Mouse (Mus musculus) stomach, postnatal 0 days (tissue): ENCODE measurements around the gene Grin2a. TPM values are rescaled to one million over a fixed set of nuclear protein-coding genes. Genes with fewer than 3 reads are reported as not detected.

ENCODE experiments used
- ATAC-seq: fragments of 200-750 bp; cut with Nextera tagmentation; 2 replicates; pipeline ENCODE4 v1.8.0; 2017; ENCODE audit not compliant: low FRiP score, low TSS enrichment
- DNase-seq: peaks from one replicate; pipeline ENCODE4 v3.0.0-alpha.2; 2016; ENCODE audit warnings: low spot score
- H3K27ac ChIP-seq: fragments of 300-500 bp; sonication (generic); replicated peaks from 2 replicates; pipeline ENCODE4 v1.5.1; 2014; ENCODE audit warnings: mild to moderate bottlenecking, control low read depth
- H3K27me3 ChIP-seq: fragments of 300-500 bp; sonication (generic); 2 replicates; pipeline ENCODE4 v1.6.1; 2014; ENCODE audit warnings: low read length; ENCODE audit not compliant: control insufficient read depth, insufficient read depth
- H3K36me3 ChIP-seq: fragments of 300-500 bp; sonication (generic); 2 replicates; pipeline ENCODE4 v1.6.1; 2014; ENCODE audit warnings: low read length, mixed read lengths; ENCODE audit not compliant: control insufficient read depth, insufficient read depth
- H3K4me1 ChIP-seq: fragments of 300-500 bp; sonication (generic); replicated peaks from 2 replicates; pipeline ENCODE4 v1.6.1; 2014; ENCODE audit warnings: antibody characterized with exemption; ENCODE audit not compliant: control insufficient read depth, insufficient read depth
- H3K4me2 ChIP-seq: fragments of 300-500 bp; sonication (generic); replicated peaks from 2 replicates; pipeline ENCODE4 v1.6.1; 2014; ENCODE audit warnings: low read depth, mild to moderate bottlenecking, control low read depth, moderate library complexity
- H3K4me3 ChIP-seq: fragments of 300-500 bp; sonication (generic); 2 replicates; pipeline ENCODE4 v1.5.1; 2014; ENCODE audit warnings: low read depth, low read length, control low read depth
- H3K9ac ChIP-seq: fragments of 300-500 bp; sonication (generic); 2 replicates; pipeline ENCODE4 v1.6.1; 2014; ENCODE audit warnings: mild to moderate bottlenecking, low read length, control low read depth, mixed read lengths
- H3K9me3 ChIP-seq: fragments of 300-500 bp; sonication (generic); 2 replicates; pipeline ENCODE4 v1.6.1; 2016; ENCODE audit warnings: low read length; ENCODE audit not compliant: control insufficient read depth
- CTCF ChIP-seq: IDR thresholded peaks from 2 replicates; pipeline ENCODE4 v1.5.1; 2016; ENCODE audit warnings: antibody characterized with exemption, low read depth, mild to moderate bottlenecking, moderate library complexity
- EP300 ChIP-seq: optimal IDR thresholded peaks from 2 replicates; pipeline ENCODE3; 2016; ENCODE audit warnings: antibody characterized with exemption
- whole genome bisulfite sequencing: fragments of 180-500 bp; shearing (Covaris S2); extraction: QIAGEN DNeasy Blood & Tissue Kit; methylation state at CpG from one replicate; pipeline ENCODE4 v1.1.7; 2014; 5-methylcytosine and 5-hydroxymethylcytosine counted together
- polyA plus RNA-seq: library from polyadenylated mRNA; unstranded; fragments of >200 nt; fragmentation: Nextera tagmentation; extraction: Ambion mirVana; gene quantifications from 2 replicates; pipeline ENCODE4 v1.2.1, GENCODE M21; 2015

Grin2a gene
- polyA plus RNA-seq, 1 experiment from 2014 or later = not detected

DNA sequence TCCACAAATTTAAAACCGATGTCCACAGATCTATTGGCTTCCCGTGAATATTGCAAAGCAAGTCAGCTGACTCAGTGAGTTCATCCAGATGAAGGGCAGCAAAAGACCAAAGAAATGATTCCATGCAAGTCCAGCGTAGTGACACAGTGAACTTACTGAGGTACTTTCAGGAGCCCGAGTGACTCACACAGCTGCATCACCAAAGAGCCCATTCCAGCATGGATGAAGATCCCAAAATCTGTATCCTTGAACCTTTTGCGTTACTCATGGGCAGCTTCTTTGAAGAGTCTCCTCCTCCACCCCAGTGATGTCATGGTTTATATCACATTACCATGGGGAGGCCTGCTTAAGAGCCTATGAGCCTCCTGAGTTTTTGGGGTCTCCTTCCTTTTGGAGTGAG is 460.2 kb downstream of the Grin2a start:
- H3K9me3 ChIP-seq = no peaks in the 10 kb centered on the region
- H3K4me1 ChIP-seq = no peaks in the 10 kb centered on the region
- no peak overlapping the region for H3K4me2 ChIP-seq
- H3K9ac ChIP-seq = no peak overlapping the region
- 85% methylated on average over 5 of the region's 5 CpGs for WGBS
- no peaks in the 10 kb centered on the region for H3K27me3 ChIP-seq
- ATAC-seq (no peak), DNase-seq (no peak)
- H3K4me3 ChIP-seq = no peak overlapping the region
- TF ChIP-seq CTCF = no peak
- no peak for TF ChIP-seq EP300
- no peak overlapping the region for H3K27ac ChIP-seq
- H3K36me3 ChIP-seq = no peaks in the 10 kb centered on the region

DNA sequence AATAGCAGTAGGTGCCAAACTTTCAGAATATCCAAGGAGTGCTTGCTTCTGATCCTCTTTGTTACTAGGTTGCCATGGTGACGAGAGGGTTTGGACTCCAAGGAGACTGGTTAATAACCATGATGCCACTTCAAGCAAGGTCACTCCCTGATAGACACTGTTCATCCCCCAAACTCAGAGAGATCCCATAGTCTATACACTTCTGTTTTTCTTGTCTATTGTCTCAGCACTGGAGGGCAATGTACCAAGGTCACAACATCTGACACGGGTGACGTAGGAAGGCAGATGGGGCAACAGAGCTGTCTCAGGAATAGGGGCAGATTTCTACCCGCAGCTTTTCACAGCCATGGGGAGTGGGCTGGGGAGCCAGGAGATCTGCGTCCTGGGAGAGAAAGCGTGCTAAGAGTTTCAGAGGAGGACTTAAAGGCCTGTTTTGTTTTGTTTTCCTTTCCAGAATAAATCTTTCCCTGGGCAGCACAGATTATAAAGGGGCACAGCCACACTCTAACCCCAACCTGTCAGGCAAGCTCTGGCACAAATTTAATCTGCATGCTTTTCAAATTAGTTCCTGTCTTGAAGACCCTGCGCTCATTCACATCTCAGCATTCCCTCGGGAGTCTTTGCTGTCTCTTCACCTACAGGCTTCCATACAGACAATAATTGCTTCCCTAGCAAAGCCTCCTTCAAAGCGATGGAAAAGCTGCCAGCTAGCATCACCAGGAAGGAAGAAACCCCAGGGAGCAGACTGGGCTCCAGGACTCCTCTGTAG is 461.6 kb downstream of the Grin2a start:
- ATAC-seq = no peak
- 66% methylated on average over 9 of the region's 9 CpGs for WGBS
- Histone ChIP-seq H3K9me3 (no peaks in the 10 kb centered on the region), H3K27ac (no peak overlapping the region), H3K4me3 (no peak overlapping the region), H3K4me2 (no peak overlapping the region), H3K27me3 (no peaks in the 10 kb centered on the region), H3K9ac (no peak overlapping the region), H3K4me1 (no peaks in the 10 kb centered on the region), H3K36me3 (no peaks in the 10 kb centered on the region)
- DNase-seq = no peak
- TF ChIP-seq EP300 = no peak
- no peak for TF ChIP-seq CTCF

DNA sequence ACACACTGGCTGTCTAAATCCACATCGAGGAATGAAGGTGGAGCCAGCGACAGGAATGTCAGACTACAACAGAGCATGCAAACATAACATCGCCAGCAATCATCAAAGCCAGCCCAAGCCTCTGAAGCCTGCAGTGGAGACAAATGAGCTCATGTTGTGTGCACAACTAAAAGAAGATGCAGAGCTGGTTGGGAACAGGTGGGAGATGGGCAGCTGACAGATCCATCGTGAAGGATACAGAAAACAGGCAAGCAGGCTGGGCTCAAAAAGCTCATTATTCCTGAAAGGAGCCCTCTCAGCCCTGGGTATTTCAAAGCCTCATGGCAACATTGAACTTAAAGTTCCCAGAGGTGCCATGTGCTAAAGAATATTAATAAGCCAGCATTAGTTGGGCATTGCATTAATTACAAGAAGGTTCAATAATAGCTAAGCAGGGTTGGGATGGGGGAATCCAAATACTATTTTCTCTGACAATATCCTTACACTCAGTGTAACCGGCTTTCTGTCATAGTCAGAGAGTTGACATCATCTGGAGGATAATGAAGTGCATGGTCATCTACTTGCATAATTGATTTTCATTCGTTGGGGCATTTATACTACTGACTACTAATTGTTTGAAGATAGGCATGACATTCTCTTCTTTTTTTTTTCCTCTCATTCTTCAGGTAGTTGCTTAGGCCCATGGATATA is 462.4 kb downstream of the Grin2a start:
- no peak for DNase-seq
- Histone ChIP-seq H3K4me1 (no peaks in the 10 kb centered on the region), H3K4me2 (no peak overlapping the region), H3K4me3 (no peak overlapping the region), H3K9ac (no peak overlapping the region), H3K27ac (no peak overlapping the region), H3K27me3 (no peaks in the 10 kb centered on the region), H3K9me3 (no peaks in the 10 kb centered on the region), H3K36me3 (no peaks in the 10 kb centered on the region)
- ATAC-seq = no peak
- 68% methylated on average over 6 of the region's 6 CpGs for WGBS
- no peak for TF ChIP-seq CTCF

DNA sequence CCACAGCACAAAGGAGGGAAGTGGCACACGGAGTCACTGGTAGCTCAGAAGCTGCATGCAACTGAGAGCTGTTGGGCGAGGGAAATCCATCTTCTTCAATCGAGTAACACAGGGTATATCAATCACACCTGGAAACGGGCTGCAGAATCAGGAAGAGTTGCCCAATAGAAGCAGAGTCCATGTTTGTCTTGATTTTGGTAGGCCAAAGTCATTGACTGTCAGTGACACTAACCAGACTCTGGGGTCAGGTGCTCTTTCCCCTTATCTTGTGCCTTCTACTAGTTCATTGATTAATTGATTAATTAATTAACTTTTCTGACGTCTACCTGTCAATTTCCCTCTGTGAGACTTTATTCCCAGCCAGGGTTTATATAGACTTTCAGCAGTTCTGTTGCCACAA is 468.1 kb downstream of the Grin2a start:
- H3K27me3 ChIP-seq = no peaks in the 10 kb centered on the region
- no peaks in the 10 kb centered on the region for H3K36me3 ChIP-seq
- no peaks in the 10 kb centered on the region for H3K4me1 ChIP-seq
- H3K4me2 ChIP-seq = no peak overlapping the region
- WGBS = 48% methylated on average over 5 of the region's 5 CpGs
- ATAC-seq = no peak
- H3K27ac ChIP-seq = no peak overlapping the region
- TF ChIP-seq CTCF (no peak), EP300 (no peak)
- no peak overlapping the region for H3K4me3 ChIP-seq
- H3K9ac ChIP-seq = no peak overlapping the region
- no peaks in the 10 kb centered on the region for H3K9me3 ChIP-seq
- DNase-seq = no peak

DNA sequence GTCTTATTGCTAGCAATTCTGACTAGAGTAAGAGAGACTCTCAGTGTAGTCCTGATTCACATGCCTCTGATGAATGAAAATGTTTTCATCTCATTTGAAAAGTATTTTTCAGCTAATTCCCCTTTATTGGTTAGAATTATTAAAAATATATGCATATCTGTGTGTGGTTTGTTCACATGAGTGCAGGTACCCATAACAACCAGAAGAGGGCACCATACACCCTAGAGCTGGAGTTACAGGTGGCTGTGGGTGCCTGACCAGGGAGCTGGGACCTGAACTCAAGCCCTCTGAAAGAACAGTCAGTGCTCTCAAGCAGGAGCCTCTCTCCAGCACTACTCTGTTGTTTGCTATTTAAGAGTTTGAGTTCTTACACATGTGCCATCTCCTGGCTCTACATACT is 472.0 kb downstream of the Grin2a start:
- Histone ChIP-seq H3K9ac (no peak overlapping the region), H3K27ac (no peak overlapping the region)
- ATAC-seq = no peak

More for the DNA sequence above, 472.0 kb downstream of the Grin2a start:
- Histone ChIP-seq H3K4me1 (no peaks in the 10 kb centered on the region), H3K27me3 (no peaks in the 10 kb centered on the region), H3K4me2 (no peak overlapping the region), H3K9me3 (no peaks in the 10 kb centered on the region), H3K4me3 (no peak overlapping the region), H3K36me3 (no peaks in the 10 kb centered on the region)
- DNase-seq = no peak
- TF ChIP-seq CTCF (no peak), EP300 (no peak)

Other genes starting within 250 kb of the Grin2a start
- gene Rpl39l, start 174.7 kb upstream of the Grin2a start, polyA plus RNA-seq = not detected in 2 replicates
- gene Atf7ip2, start 197.2 kb upstream of the Grin2a start, polyA plus RNA-seq = 0.22 and 0.36 TPM in 2 replicates